Mouse (Mus musculus) intestine, postnatal 0 days (tissue): ENCODE measurements at regions not wholly inside any gene's neighbourhood (a gene's known extent, or its start where the extent isn't known, plus 50 kb on each side); places are given as distances from the start of the nearest gene placed in this dataset.

ENCODE experiments used
- ATAC-seq: fragments of 200-750 bp; cut with Nextera tagmentation; 2 replicates; pipeline ENCODE4 v1.8.0; 2017; ENCODE audit warnings: mild to moderate bottlenecking, moderate TSS enrichment, moderate library complexity
- H3K27ac ChIP-seq: fragments of 300-500 bp; sonication (generic); 2 replicates; pipeline ENCODE4 v1.5.1; 2014; ENCODE audit warnings: mild to moderate bottlenecking, low read depth, low read length, moderate library complexity
- H3K27me3 ChIP-seq: fragments of 300-500 bp; sonication (generic); replicated peaks from 2 replicates; pipeline ENCODE4 v1.6.1; 2014; ENCODE audit warnings: low read length, mixed read lengths; ENCODE audit not compliant: control insufficient read depth, insufficient read depth
- H3K36me3 ChIP-seq: fragments of 300-500 bp; sonication (generic); 2 replicates; pipeline ENCODE4 v1.6.1; 2014; ENCODE audit warnings: mild to moderate bottlenecking, moderate library complexity; ENCODE audit not compliant: control insufficient read depth, insufficient read depth
- H3K4me1 ChIP-seq: fragments of 300-500 bp; sonication (generic); replicated peaks from 2 replicates; pipeline ENCODE4 v1.6.1; 2014; ENCODE audit warnings: antibody characterized with exemption, low read length, mixed read lengths; ENCODE audit not compliant: control insufficient read depth, insufficient read depth
- H3K4me2 ChIP-seq: fragments of 300-500 bp; sonication (generic); replicated peaks from 2 replicates; pipeline ENCODE4 v1.6.1; 2014; ENCODE audit warnings: low read depth, mild to moderate bottlenecking, moderate library complexity
- H3K4me3 ChIP-seq: fragments of 300-500 bp; sonication (generic); 2 replicates; pipeline ENCODE4 v1.5.1; 2014; ENCODE audit warnings: low read depth, low read length
- H3K9ac ChIP-seq: fragments of 300-500 bp; sonication (generic); 2 replicates; pipeline ENCODE4 v1.6.1; 2014; ENCODE audit warnings: mild to moderate bottlenecking, low read depth, low read length
- H3K9me3 ChIP-seq: fragments of 300-500 bp; sonication (generic); 2 replicates; pipeline ENCODE4 v1.6.1; 2016; ENCODE audit warnings: mixed run types; ENCODE audit not compliant: control insufficient read depth
- CTCF ChIP-seq: sonication (generic); IDR thresholded peaks from 2 replicates; pipeline ENCODE4 v1.5.1; 2016; ENCODE audit warnings: low read depth, mild to moderate bottlenecking, control low read depth, antibody characterized with exemption, moderate library complexity
- WGBS: fragments of 180-500 bp; shearing (Covaris S2); extraction: QIAGEN DNeasy Blood & Tissue Kit; methylation state at CpG from one replicate; pipeline ENCODE4 v1.1.7; 2014; 5-methylcytosine and 5-hydroxymethylcytosine counted together

GRCm38 (mm10) chr10:96756355-96757084 lies 139.7 kb downstream of the Btg1 start:
- WGBS: 40% methylated on average over 5 of the region's 5 CpGs
- no peak for TF ChIP-seq CTCF

GRCm38 (mm10) chr10:96757311-96757710 lies 140.5 kb downstream of the Btg1 start:
- ATAC-seq: peak; percentile 22; the same call in 1 of the 2 replicates
- H3K4me2 ChIP-seq: no peak overlapping the region
- no peak for TF ChIP-seq CTCF
- no peak overlapping the region for H3K4me3 ChIP-seq
- H3K9me3 ChIP-seq: no peaks in the 10 kb centered on the region
- H3K27me3 ChIP-seq: no peaks in the 10 kb centered on the region
- H3K9ac ChIP-seq: no peak overlapping the region
- WGBS: 36% methylated on average over 1 of the region's 1 CpGs
- H3K27ac ChIP-seq: no peak overlapping the region
- H3K4me1 ChIP-seq: no peaks in the 10 kb centered on the region
- H3K36me3 ChIP-seq: no peaks in the 10 kb centered on the region

More at GRCm38 (mm10) chr10:96756355-96757084, 139.7 kb downstream of the Btg1 start:
- Histone ChIP-seq H3K9ac (no peak overlapping the region), H3K4me3 (no peak overlapping the region), H3K9me3 (no peaks in the 10 kb centered on the region), H3K4me1 (no peaks in the 10 kb centered on the region; the same call in 1 of the 2 replicates), H3K36me3 (no peaks in the 10 kb centered on the region), H3K27ac (no peak overlapping the region), H3K27me3 (no peaks in the 10 kb centered on the region), H3K4me2 (no peak overlapping the region)
- ATAC-seq: no peak

DNA sequence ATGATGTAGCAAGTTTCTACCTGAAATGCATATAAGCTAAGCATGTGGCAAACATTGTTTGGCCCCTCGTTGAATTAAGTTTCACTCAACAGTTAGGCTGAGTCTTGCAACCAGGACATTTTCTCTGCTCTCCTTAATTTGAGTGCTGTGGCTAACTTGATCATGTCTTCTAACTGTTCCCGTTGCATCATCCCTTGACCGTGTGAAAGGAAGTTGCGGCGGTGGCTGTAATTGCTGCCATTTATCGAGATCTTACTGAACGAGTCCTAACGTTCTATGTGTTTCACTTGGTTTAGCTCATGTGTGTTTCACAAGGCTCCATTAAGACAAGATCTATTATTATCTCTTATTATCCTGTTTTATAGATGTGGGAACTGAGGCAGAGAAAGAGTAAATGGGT lies 144.8 kb downstream of the Btg1 start:
- Histone ChIP-seq H3K4me1 (no peaks in the 10 kb centered on the region), H3K27me3 (no peaks in the 10 kb centered on the region), H3K27ac (no peak overlapping the region), H3K9me3 (no peaks in the 10 kb centered on the region), H3K36me3 (no peaks in the 10 kb centered on the region), H3K9ac (no peak overlapping the region), H3K4me2 (no peak overlapping the region), H3K4me3 (no peak overlapping the region)
- TF ChIP-seq CTCF: no peak
- ATAC-seq: no peak
- 87% methylated on average over 8 of the region's 8 CpGs for WGBS

DNA sequence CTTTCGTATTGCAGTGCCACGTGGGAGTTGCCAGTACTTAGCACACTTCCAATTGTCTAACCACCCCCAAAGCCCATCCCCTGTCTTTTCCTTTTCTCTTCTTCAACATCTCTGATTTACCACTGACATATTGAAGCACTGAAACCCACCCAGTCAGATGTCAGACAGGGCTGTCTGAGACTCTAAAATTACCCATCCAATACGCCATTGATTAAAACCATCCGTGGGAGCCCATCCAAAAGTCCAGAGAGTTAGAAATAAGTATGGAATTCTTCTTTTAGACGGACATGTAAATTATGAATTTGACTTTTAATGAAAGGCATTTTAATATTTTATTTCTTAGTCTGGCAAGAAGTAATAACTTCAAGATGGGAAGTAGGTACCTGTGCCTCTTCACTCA lies 148.8 kb downstream of the Btg1 start:
- H3K4me3 ChIP-seq: no peak overlapping the region
- 92% methylated on average over 5 of the region's 5 CpGs for WGBS
- no peak overlapping the region for H3K4me2 ChIP-seq
- no peak for ATAC-seq
- no peak for TF ChIP-seq CTCF
- H3K27me3 ChIP-seq: no peaks in the 10 kb centered on the region
- no peak overlapping the region for H3K27ac ChIP-seq
- no peaks in the 10 kb centered on the region for H3K36me3 ChIP-seq
- no peaks in the 10 kb centered on the region for H3K4me1 ChIP-seq
- no peak overlapping the region for H3K9ac ChIP-seq
- H3K9me3 ChIP-seq: no peaks in the 10 kb centered on the region

DNA sequence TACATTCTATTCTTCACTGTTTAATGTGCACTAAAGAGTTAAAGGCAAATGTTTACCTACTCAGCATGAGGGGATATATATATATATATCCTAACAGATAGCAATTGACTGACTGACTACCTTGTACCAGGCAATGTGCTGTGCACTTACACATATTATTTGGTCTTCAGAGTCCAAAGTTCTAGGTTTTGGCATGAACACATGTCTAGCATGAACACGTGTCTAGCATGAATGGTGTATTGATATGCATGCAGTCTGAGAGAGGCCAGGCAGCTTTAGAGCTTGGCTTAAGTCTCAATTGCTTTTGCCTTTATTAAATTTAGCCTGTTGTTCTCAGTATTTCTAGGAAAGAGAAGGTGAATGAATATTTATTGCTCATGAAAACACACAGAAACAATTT lies 161.4 kb downstream of the Btg1 start:
- H3K9ac ChIP-seq: no peak overlapping the region
- H3K36me3 ChIP-seq: no peaks in the 10 kb centered on the region
- H3K27ac ChIP-seq: no peak overlapping the region
- H3K27me3 ChIP-seq: no peaks in the 10 kb centered on the region
- WGBS: 63% methylated on average over 1 of the region's 1 CpGs
- H3K4me2 ChIP-seq: no peak overlapping the region
- no peak overlapping the region for H3K4me3 ChIP-seq
- no peak for ATAC-seq
- H3K4me1 ChIP-seq: no peaks in the 10 kb centered on the region
- no peak for TF ChIP-seq CTCF
- no peaks in the 10 kb centered on the region for H3K9me3 ChIP-seq

DNA sequence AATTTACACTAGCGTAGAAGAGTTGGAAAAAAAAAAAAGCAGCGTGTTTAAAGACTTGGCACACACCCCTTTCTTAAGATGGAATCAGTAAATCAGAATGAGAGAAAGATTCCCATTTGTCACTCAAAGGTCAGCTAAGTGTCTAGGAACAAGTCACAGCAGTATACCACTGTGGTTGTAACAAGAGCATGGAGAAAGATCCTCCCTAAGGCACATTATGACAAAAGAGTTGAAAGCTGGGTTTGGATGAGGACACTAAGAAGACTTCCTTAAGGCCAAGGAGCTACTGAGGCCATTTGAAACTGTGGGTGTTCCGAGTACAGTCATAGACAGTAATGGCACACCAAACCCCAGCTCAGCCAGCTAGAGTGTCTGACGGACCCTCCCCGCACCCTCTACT lies 167.2 kb downstream of the Btg1 start:
- Histone ChIP-seq H3K36me3 (no peaks in the 10 kb centered on the region), H3K4me3 (no peak overlapping the region), H3K4me2 (no peak overlapping the region), H3K4me1 (no peaks in the 10 kb centered on the region), H3K9me3 (no peaks in the 10 kb centered on the region), H3K9ac (no peak overlapping the region), H3K27ac (no peak overlapping the region), H3K27me3 (no peaks in the 10 kb centered on the region)
- 84% methylated on average over 5 of the region's 5 CpGs for WGBS
- ATAC-seq: no peak
- TF ChIP-seq CTCF: no peak
